Mouse (Mus musculus) kidney, embryonic 15.5 days (tissue): ENCODE results near the gene Zfp831. TPM values are rescaled to one million over a fixed set of nuclear protein-coding genes. Genes with fewer than 3 reads are reported as not detected.

Experiments
- ATAC-seq: fragments of 200-750 bp; cut with Nextera tagmentation; replicated peaks from 2 replicates; pipeline ENCODE4 v1.8.0; 2017; ENCODE audit warnings: moderate TSS enrichment; ENCODE audit not compliant: low FRiP score
- H3K27ac ChIP-seq: fragments of 300-500 bp; sonication (generic); 2 replicates; pipeline ENCODE4 v1.5.1; 2015; ENCODE audit warnings: mild to moderate bottlenecking, inconsistent platforms
- H3K27me3 ChIP-seq: fragments of 300-500 bp; sonication (generic); 2 replicates; pipeline ENCODE4 v1.6.1; 2015; ENCODE audit warnings: inconsistent platforms
- H3K36me3 ChIP-seq: fragments of 300-500 bp; sonication (generic); 2 replicates; pipeline ENCODE4 v1.6.1; 2015; ENCODE audit warnings: inconsistent platforms
- H3K4me1 ChIP-seq: fragments of 300-500 bp; sonication (generic); 2 replicates; pipeline ENCODE4 v1.6.1; 2015; ENCODE audit warnings: inconsistent platforms
- H3K4me2 ChIP-seq: fragments of 300-500 bp; sonication (generic); 2 replicates; pipeline ENCODE4 v1.6.1; 2015; ENCODE audit warnings: moderate library complexity, mild to moderate bottlenecking, inconsistent platforms
- H3K4me3 ChIP-seq: fragments of 300-500 bp; sonication (generic); replicated peaks from 2 replicates; pipeline ENCODE4 v1.5.1; 2015; ENCODE audit warnings: mild to moderate bottlenecking, inconsistent platforms
- H3K9ac ChIP-seq: fragments of 300-500 bp; sonication (generic); 2 replicates; pipeline ENCODE4 v1.6.1; 2015; ENCODE audit warnings: mild to moderate bottlenecking, inconsistent platforms
- H3K9me3 ChIP-seq: fragments of 300-500 bp; sonication (generic); replicated peaks from 2 replicates; pipeline ENCODE4 v1.6.1; 2016; ENCODE audit warnings: inconsistent platforms
- WGBS: fragments of 180-500 bp; shearing (Covaris S2); methylation state at CpG from one replicate; pipeline ENCODE4 v1.1.7; 2015; ENCODE audit warnings: mixed read lengths; 5-methylcytosine and 5-hydroxymethylcytosine counted together
- polyA plus RNA-seq: library from polyadenylated mRNA; unstranded; fragments of >200 nt; fragmentation: Nextera tagmentation; extraction: Ambion mirVana; gene quantifications from 2 replicates; pipeline ENCODE4 v1.2.1, GENCODE M21; 2015

The Zfp831 gene
- polyA plus RNA-seq, 1 experiment from 2014 or later: not detected

GRCm38 (mm10) chr2:174606376-174606775 lies 37.0 kb upstream of the Zfp831 start:
- WGBS: 79% methylated on average over 5 of the region's 5 CpGs
- 0 out of 2 replicates have a peak overlapping the region, but pooled peaks have one; percentile 59 for H3K27ac ChIP-seq
- ATAC-seq: no peak

GRCm38 (mm10) chr2:174609892-174610291 lies 33.4 kb upstream of the Zfp831 start:
- ATAC-seq: no peak

More at GRCm38 (mm10) chr2:174606376-174606775, 37.0 kb upstream of the Zfp831 start:
- Histone ChIP-seq H3K36me3 (no peaks in the 10 kb centered on the region), H3K9ac (no peak overlapping the region), H3K9me3 (no peaks in the 10 kb centered on the region), H3K4me3 (no peak overlapping the region), H3K27me3 (no peaks in the 10 kb centered on the region), H3K4me2 (no peak overlapping the region), H3K4me1 (no peaks in the 10 kb centered on the region)

GRCm38 (mm10) chr2:174612386-174613063 lies 30.8 kb upstream of the Zfp831 start:
- ATAC-seq: no peak
- Histone ChIP-seq H3K27me3 (no peaks in the 10 kb centered on the region), H3K9me3 (no peaks in the 10 kb centered on the region), H3K36me3 (no peaks in the 10 kb centered on the region), H3K9ac (no peak overlapping the region), H3K4me1 (no peaks in the 10 kb centered on the region), H3K4me3 (no peak overlapping the region), H3K4me2 (no peak overlapping the region), H3K27ac (no peak overlapping the region)
- 71% methylated on average over 2 of the region's 2 CpGs for WGBS

More at GRCm38 (mm10) chr2:174609892-174610291, 33.4 kb upstream of the Zfp831 start:
- Histone ChIP-seq H3K4me2 (no peak overlapping the region), H3K9me3 (no peaks in the 10 kb centered on the region), H3K27me3 (no peaks in the 10 kb centered on the region), H3K9ac (no peak overlapping the region), H3K36me3 (no peaks in the 10 kb centered on the region), H3K27ac (no peak overlapping the region), H3K4me1 (no peaks in the 10 kb centered on the region), H3K4me3 (no peak overlapping the region)
- 93% methylated on average over 5 of the region's 5 CpGs for WGBS

GRCm38 (mm10) chr2:174613221-174613620 lies 30.1 kb upstream of the Zfp831 start:
- no peak overlapping the region for H3K9ac ChIP-seq
- H3K27me3 ChIP-seq: no peaks in the 10 kb centered on the region
- H3K27ac ChIP-seq: no peak overlapping the region
- no peaks in the 10 kb centered on the region for H3K4me1 ChIP-seq
- no peaks in the 10 kb centered on the region for H3K36me3 ChIP-seq
- ATAC-seq: no peak
- 84% methylated on average over 8 of the region's 8 CpGs for WGBS
- no peak overlapping the region for H3K4me2 ChIP-seq
- no peaks in the 10 kb centered on the region for H3K9me3 ChIP-seq
- H3K4me3 ChIP-seq: no peak overlapping the region

- no peak overlapping the region for H3K9ac ChIP-seq
- no peaks in the 10 kb centered on the region for H3K4me1 ChIP-seq
- H3K36me3 ChIP-seq: no peaks in the 10 kb centered on the region
- no peak overlapping the region for H3K4me2 ChIP-seq
- 66% methylated on average over 11 of the region's 11 CpGs for WGBS
- ATAC-seq: no peak
- no peak overlapping the region for H3K27ac ChIP-seq
- H3K4me3 ChIP-seq: no peak overlapping the region
- no peaks in the 10 kb centered on the region for H3K27me3 ChIP-seq
- no peaks in the 10 kb centered on the region for H3K9me3 ChIP-seq
Observed at GRCm38 (mm10) chr2:174613921-174614441, 29.4 kb upstream of the Zfp831 start.

- no peaks in the 10 kb centered on the region for H3K27me3 ChIP-seq
- 89% methylated on average over 7 of the region's 7 CpGs for WGBS
- no peak for ATAC-seq
- H3K4me3 ChIP-seq: no peak overlapping the region
- H3K36me3 ChIP-seq: no peaks in the 10 kb centered on the region
- H3K9ac ChIP-seq: no peak overlapping the region
- no peaks in the 10 kb centered on the region for H3K4me1 ChIP-seq
- H3K9me3 ChIP-seq: no peaks in the 10 kb centered on the region
- H3K4me2 ChIP-seq: no peak overlapping the region
- H3K27ac ChIP-seq: no peak overlapping the region
Observed at GRCm38 (mm10) chr2:174621881-174622280, 21.5 kb upstream of the Zfp831 start.

GRCm38 (mm10) chr2:174624430-174624829 lies 18.9 kb upstream of the Zfp831 start:
- H3K9me3 ChIP-seq: no peaks in the 10 kb centered on the region
- no peak overlapping the region for H3K27ac ChIP-seq
- H3K4me2 ChIP-seq: no peak overlapping the region
- no peak overlapping the region for H3K4me3 ChIP-seq
- H3K36me3 ChIP-seq: no peaks in the 10 kb centered on the region
- no peaks in the 10 kb centered on the region for H3K4me1 ChIP-seq
- no peak overlapping the region for H3K9ac ChIP-seq
- ATAC-seq: no peak
- no peaks in the 10 kb centered on the region for H3K27me3 ChIP-seq
- 90% methylated on average over 7 of the region's 7 CpGs for WGBS

GRCm38 (mm10) chr2:174627021-174627420 lies 16.3 kb upstream of the Zfp831 start:
- H3K36me3 ChIP-seq: no peaks in the 10 kb centered on the region
- H3K4me3 ChIP-seq: no peak overlapping the region
- no peak overlapping the region for H3K27ac ChIP-seq
- no peaks in the 10 kb centered on the region for H3K4me1 ChIP-seq
- no peak for ATAC-seq
- WGBS: 60% methylated on average over 8 of the region's 8 CpGs
- H3K9me3 ChIP-seq: no peaks in the 10 kb centered on the region
- H3K27me3 ChIP-seq: no peaks in the 10 kb centered on the region
- H3K4me2 ChIP-seq: no peak overlapping the region
- no peak overlapping the region for H3K9ac ChIP-seq

GRCm38 (mm10) chr2:174629299-174629850 lies 14.0 kb upstream of the Zfp831 start:
- H3K27ac ChIP-seq: no peak overlapping the region
- H3K4me3 ChIP-seq: no peak overlapping the region
- no peaks in the 10 kb centered on the region for H3K27me3 ChIP-seq
- WGBS: 75% methylated on average over 6 of the region's 6 CpGs
- H3K9ac ChIP-seq: no peak overlapping the region
- H3K4me2 ChIP-seq: no peak overlapping the region
- H3K36me3 ChIP-seq: no peaks in the 10 kb centered on the region
- no peaks in the 10 kb centered on the region for H3K4me1 ChIP-seq
- ATAC-seq: no peak
- H3K9me3 ChIP-seq: no peaks in the 10 kb centered on the region

GRCm38 (mm10) chr2:174636750-174637149 lies 6.6 kb upstream of the Zfp831 start:
- ATAC-seq: no peak
- 27% methylated on average over 1 of the region's 1 CpGs for WGBS
- Histone ChIP-seq H3K4me1 (no peaks in the 10 kb centered on the region), H3K9ac (no peak overlapping the region), H3K9me3 (no peaks in the 10 kb centered on the region), H3K36me3 (no peaks in the 10 kb centered on the region), H3K27ac (no peak overlapping the region), H3K27me3 (no peaks in the 10 kb centered on the region), H3K4me2 (no peak overlapping the region), H3K4me3 (no peak overlapping the region)

GRCm38 (mm10) chr2:174644975-174645374 lies 1.6 kb downstream of the Zfp831 start:
- no peak for ATAC-seq
- Histone ChIP-seq H3K27me3 (no peaks in the 10 kb centered on the region; the same call in 1 of the 2 replicates), H3K9ac (no peak overlapping the region), H3K4me2 (no peak overlapping the region), H3K4me1 (no peaks in the 10 kb centered on the region), H3K27ac (no peak overlapping the region), H3K36me3 (no peaks in the 10 kb centered on the region), H3K9me3 (no peaks in the 10 kb centered on the region), H3K4me3 (no peak overlapping the region)
- 92% methylated on average over 10 of the region's 10 CpGs for WGBS

GRCm38 (mm10) chr2:174652864-174653263 lies 9.5 kb downstream of the Zfp831 start:
- Histone ChIP-seq H3K4me2 (no peak overlapping the region), H3K9ac (no peak overlapping the region), H3K27me3 (peaks cover 4% of the 10 kb centered on the region; the same call in 1 of the 2 replicates), H3K4me3 (no peak overlapping the region), H3K36me3 (no peaks in the 10 kb centered on the region), H3K4me1 (no peaks in the 10 kb centered on the region), H3K27ac (no peak overlapping the region), H3K9me3 (no peaks in the 10 kb centered on the region)
- WGBS: 64% methylated on average over 4 of the region's 4 CpGs
- ATAC-seq: no peak
